Mouse (Mus musculus) G1E (cell line): ENCODE results near the gene Ttll3.

Experiments used
- CTCF ChIP-seq: IDR thresholded peaks from 2 replicates; pipeline ENCODE4 v1.5.1; 2012; ENCODE audit warnings: low read depth, low read length, inconsistent platforms, mixed read lengths
- GATA1 ChIP-seq: IDR thresholded peaks from 2 replicates; pipeline ENCODE4 v1.6.1; 2012; ENCODE audit warnings: borderline replicate concordance, low read length, inconsistent platforms, mixed read lengths

- TF ChIP-seq CTCF (no peak), GATA1 (no peak)
Measured at GRCm38 (mm10) chr6:113442442-113443090, 53.5 kb downstream of the Ttll3 start, which contains the start of gene Jagn1.
